Mouse (Mus musculus) kidney, embryonic 15.5 days (tissue): Measurements from ENCODE around the gene Blmh. TPM values are rescaled to one million over a fixed set of nuclear protein-coding genes. Genes with fewer than 3 reads are reported as not detected.

Source experiments
- ATAC-seq: fragments of 200-750 bp; cut with Nextera tagmentation; replicated peaks from 2 replicates; pipeline ENCODE4 v1.8.0; 2017; ENCODE audit warnings: moderate TSS enrichment; ENCODE audit not compliant: low FRiP score
- H3K27ac ChIP-seq: fragments of 300-500 bp; sonication (generic); 2 replicates; pipeline ENCODE4 v1.5.1; 2015; ENCODE audit warnings: mild to moderate bottlenecking, inconsistent platforms
- H3K27me3 ChIP-seq: fragments of 300-500 bp; sonication (generic); 2 replicates; pipeline ENCODE4 v1.6.1; 2015; ENCODE audit warnings: inconsistent platforms
- H3K36me3 ChIP-seq: fragments of 300-500 bp; sonication (generic); 2 replicates; pipeline ENCODE4 v1.6.1; 2015; ENCODE audit warnings: inconsistent platforms
- H3K4me1 ChIP-seq: fragments of 300-500 bp; sonication (generic); 2 replicates; pipeline ENCODE4 v1.6.1; 2015; ENCODE audit warnings: inconsistent platforms
- H3K4me2 ChIP-seq: fragments of 300-500 bp; sonication (generic); 2 replicates; pipeline ENCODE4 v1.6.1; 2015; ENCODE audit warnings: moderate library complexity, mild to moderate bottlenecking, inconsistent platforms
- H3K4me3 ChIP-seq: fragments of 300-500 bp; sonication (generic); replicated peaks from 2 replicates; pipeline ENCODE4 v1.5.1; 2015; ENCODE audit warnings: mild to moderate bottlenecking, inconsistent platforms
- H3K9ac ChIP-seq: fragments of 300-500 bp; sonication (generic); 2 replicates; pipeline ENCODE4 v1.6.1; 2015; ENCODE audit warnings: mild to moderate bottlenecking, inconsistent platforms
- H3K9me3 ChIP-seq: fragments of 300-500 bp; sonication (generic); replicated peaks from 2 replicates; pipeline ENCODE4 v1.6.1; 2016; ENCODE audit warnings: inconsistent platforms
- WGBS: fragments of 180-500 bp; shearing (Covaris S2); methylation state at CpG from one replicate; pipeline ENCODE4 v1.1.7; 2015; ENCODE audit warnings: mixed read lengths; 5-methylcytosine and 5-hydroxymethylcytosine counted together
- polyA plus RNA-seq: library from polyadenylated mRNA; unstranded; fragments of >200 nt; fragmentation: Nextera tagmentation; extraction: Ambion mirVana; gene quantifications from 2 replicates; pipeline ENCODE4 v1.2.1, GENCODE M21; 2015

The Blmh gene
- polyA plus RNA-seq, 1 experiment from 2014 or later = 176 TPM

DNA sequence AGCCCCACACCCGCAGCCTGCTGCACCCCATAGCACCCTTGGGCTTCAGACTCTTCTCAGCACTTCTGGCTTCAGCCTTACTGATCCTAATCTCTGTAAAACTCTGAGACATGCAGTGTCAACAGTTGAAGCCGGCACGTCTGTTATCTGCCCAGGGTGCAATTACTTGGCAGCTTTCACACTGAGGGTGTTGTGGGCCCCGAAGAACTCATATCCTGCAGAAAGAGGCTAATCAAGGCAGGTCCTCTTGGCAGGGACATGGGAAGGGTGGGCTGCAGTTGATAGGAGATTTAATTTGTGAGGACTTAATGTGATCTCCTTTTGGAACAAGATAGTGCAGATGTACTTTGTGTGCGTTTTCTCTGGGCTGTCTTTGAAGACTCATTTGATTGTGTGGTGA, 59.0 kb downstream of the Blmh start:
- 67% methylated on average over 5 of the region's 5 CpGs for WGBS
- no peak overlapping the region for H3K4me2 ChIP-seq
- H3K9me3 ChIP-seq = no peaks in the 10 kb centered on the region
- H3K9ac ChIP-seq = no peak overlapping the region
- H3K36me3 ChIP-seq = peaks cover 86% of the 10 kb centered on the region
- no peak for ATAC-seq
- no peak overlapping the region for H3K4me3 ChIP-seq
- no peak overlapping the region for H3K27ac ChIP-seq
- H3K4me1 ChIP-seq = no peaks in the 10 kb centered on the region
- H3K27me3 ChIP-seq = no peaks in the 10 kb centered on the region

DNA sequence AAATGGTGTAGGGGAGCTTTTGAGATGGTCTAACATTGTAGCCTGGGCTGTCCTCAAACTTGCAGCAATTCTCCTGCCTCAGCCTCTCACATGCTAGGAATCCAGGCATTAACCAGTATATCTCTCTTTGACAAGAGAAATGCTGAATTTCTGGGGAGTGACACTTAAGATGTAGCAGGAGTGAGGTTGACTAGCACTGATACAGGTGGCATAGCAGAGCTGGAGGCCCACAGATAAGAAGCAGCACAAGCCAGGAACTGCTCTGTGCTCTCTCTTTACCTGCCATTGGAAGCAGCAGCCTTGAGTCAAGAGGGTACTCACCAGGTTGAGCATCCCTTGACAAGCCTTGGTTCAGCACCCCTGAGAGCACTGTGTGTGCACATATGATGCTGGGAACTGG, 59.6 kb downstream of the Blmh start:
- Histone ChIP-seq H3K4me3 (no peak overlapping the region), H3K9ac (no peak overlapping the region), H3K27me3 (no peaks in the 10 kb centered on the region), H3K36me3 (peaks cover 85% of the 10 kb centered on the region), H3K27ac (no peak overlapping the region), H3K9me3 (no peaks in the 10 kb centered on the region), H3K4me1 (no peaks in the 10 kb centered on the region), H3K4me2 (no peak overlapping the region)
- no peak for ATAC-seq

DNA sequence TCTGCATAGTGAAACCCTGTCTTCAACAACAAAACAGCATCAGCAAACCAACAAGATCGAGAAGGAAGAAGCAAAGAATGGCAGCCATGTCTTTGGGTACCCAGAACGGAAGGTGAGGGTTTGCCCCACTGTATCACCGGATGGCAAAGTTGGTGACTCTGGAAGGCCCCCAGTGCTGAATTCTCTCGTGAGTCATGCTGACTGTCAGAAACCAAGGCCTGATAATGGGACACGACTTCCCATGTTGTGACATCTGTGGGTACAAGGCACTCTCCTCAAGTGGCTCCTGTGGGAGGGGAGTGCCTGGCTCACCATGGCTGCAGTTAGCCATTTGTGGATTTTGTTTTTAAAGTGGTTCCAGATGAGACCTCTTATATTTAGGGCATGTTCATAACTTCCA, 66.2 kb downstream of the Blmh start:
- Histone ChIP-seq H3K27ac (no peak overlapping the region), H3K36me3 (peaks cover 33% of the 10 kb centered on the region), H3K27me3 (peaks cover 11% of the 10 kb centered on the region), H3K9me3 (no peaks in the 10 kb centered on the region), H3K4me1 (no peaks in the 10 kb centered on the region), H3K4me2 (no peak overlapping the region), H3K9ac (no peak overlapping the region), H3K4me3 (no peak overlapping the region)
- no peak for ATAC-seq
- WGBS = 74% methylated on average over 5 of the region's 5 CpGs

DNA sequence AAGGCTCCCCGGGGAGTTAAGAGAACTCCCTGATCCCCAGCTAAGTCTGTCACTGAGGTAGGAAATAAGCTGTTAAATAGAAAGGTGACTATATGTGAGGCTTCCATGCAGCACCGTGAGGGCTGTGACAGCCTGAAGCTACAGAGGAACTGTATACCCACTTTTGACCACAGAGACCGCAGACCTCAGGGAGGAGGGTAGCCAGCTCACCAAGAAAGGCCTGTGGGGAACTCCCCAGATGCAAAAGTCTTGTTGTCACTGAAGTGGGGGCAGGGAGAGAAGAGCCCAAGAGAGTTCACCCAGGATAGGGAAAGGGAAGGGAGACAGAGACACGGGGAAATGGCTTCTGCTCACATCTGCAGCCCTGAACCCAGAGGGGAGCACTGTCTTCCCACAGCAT, 68.3 kb downstream of the Blmh start:
- peaks cover 25% of the 10 kb centered on the region for H3K27me3 ChIP-seq
- no peak overlapping the region for H3K4me2 ChIP-seq
- WGBS = 50% methylated on average over 4 of the region's 4 CpGs
- ATAC-seq = no peak
- H3K4me1 ChIP-seq = peaks cover 14% of the 10 kb centered on the region
- H3K36me3 ChIP-seq = peaks cover 12% of the 10 kb centered on the region
- H3K9me3 ChIP-seq = no peaks in the 10 kb centered on the region
- H3K4me3 ChIP-seq = no peak overlapping the region
- no peak overlapping the region for H3K27ac ChIP-seq
- H3K9ac ChIP-seq = no peak overlapping the region

DNA sequence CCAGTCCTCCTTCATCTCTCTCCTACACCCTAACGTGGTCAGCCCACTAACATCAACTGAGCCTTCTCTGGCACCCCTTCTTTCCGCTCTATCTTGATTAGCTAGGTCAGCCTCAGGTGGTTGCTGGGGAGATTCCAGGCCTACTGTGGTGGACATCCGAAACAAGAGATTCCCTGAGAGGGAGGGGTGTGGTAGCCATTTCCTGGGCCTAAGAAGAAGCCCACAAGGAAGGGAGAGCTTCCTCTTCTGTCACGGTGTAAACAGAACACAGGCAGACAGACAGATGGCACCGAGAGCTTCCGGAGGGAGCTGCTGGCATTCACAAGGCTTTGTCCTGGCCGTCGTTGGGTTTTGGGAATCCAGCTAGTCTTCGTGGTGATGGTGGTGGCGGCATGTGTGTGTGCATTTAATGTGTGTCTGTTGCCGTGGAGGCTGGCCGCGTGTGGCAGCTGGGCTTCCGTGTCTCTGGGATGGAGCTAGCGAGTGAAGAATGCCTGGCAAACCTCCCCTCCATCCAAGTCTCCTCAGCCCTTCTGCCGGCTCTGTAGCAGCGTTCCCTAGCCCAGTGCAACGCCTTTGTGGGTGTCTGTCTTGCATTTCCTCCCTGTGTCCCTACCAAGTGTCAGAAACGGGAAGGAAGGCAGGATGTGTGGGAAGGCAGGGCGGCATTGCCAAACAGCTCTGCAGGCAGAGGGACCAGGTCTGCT, 71.5 kb downstream of the Blmh start:
- Histone ChIP-seq H3K9me3 (no peaks in the 10 kb centered on the region), H3K27ac (no peak overlapping the region), H3K36me3 (no peaks in the 10 kb centered on the region), H3K4me2 (peak overlapping the region; percentile 14), H3K9ac (no peak overlapping the region), H3K4me1 (peaks cover 30% of the 10 kb centered on the region), H3K27me3 (peaks cover 56% of the 10 kb centered on the region), H3K4me3 (no peak overlapping the region)
- ATAC-seq = no peak
- 62% methylated on average over 20 of the region's 20 CpGs for WGBS

DNA sequence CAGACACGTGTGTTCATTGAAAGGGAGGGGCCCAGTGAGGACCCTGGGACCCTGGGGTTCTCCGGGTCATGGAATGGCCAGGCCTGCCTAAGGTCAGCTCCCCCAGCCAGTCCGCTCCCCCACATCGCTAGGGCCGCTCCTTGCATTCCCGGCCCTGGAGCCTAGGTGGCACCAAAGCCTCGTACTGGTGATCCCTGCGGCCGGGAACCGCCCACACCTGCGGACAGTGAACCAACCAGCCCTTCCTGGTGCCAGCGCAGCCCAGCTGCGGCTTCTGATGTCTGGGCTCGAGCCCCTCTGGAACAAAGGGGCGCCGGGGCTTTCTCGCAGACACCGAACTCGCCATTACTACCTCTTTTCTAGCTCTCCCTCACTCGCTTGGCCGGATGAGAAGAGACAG, 72.7 kb downstream of the Blmh start:
- WGBS = under 1% methylated on average over 21 of the region's 21 CpGs
- H3K9ac ChIP-seq = no peak overlapping the region
- H3K4me2 ChIP-seq = peak overlapping the region; percentile 90
- no peaks in the 10 kb centered on the region for H3K9me3 ChIP-seq
- no peaks in the 10 kb centered on the region for H3K36me3 ChIP-seq
- peaks cover 30% of the 10 kb centered on the region for H3K4me1 ChIP-seq
- no peak overlapping the region for H3K27ac ChIP-seq
- H3K27me3 ChIP-seq = peaks cover 64% of the 10 kb centered on the region
- H3K4me3 ChIP-seq = peak overlapping the region; percentile 53
- peak; percentile 70; the same call in 1 of the 2 replicates for ATAC-seq

DNA sequence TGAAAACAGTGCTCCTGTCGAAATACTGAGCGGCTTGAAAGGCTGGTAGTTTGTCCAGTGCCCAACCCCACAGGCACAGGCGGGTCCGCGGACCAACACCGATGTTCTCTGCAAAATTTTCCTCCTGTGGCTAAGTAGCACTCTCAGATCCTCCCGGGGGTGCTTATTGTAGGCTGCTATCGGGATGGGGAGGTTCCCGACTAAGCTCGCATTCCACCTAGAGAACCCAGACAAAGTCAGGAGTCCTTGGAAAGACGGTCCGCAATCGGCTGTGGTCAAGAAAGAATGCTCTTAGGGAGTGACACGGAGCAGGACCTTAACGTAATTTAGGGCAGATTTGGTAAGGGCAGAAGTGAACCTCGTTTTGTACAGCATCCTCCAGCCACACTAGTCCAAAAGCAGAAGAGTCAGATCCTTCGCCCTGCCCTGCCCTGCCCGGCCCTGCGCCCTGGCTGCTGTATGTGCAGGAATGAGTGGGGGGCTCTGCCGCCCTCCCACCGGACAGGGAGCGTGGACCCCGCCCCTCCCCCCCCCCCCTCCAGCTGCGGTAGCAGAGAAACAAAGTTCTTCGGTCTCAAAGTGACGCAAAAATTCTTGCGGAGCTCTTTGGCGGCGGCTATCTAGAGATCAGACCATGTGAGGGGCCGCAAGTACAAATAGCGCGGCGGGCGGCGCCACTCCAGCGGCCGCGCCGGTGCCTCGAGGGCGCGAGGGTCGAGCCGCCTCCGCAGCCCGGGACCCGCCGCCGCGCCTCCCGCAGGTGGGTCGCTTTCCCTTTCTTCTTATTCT, 73.5 kb downstream of the Blmh start, which contains the start of gene Slc6a4:
TSS of gene Slc6a4 (plus strand) at position 688 of the 789 bp plus-strand sequence.
- H3K4me1 ChIP-seq = peaks cover 30% of the 10 kb centered on the region
- H3K36me3 ChIP-seq = no peaks in the 10 kb centered on the region
- no peak within 1 kb of the TSS for H3K27ac ChIP-seq
- H3K4me2 ChIP-seq = peak within 1 kb of the TSS; percentile 90
- under 1% methylated on average over 51 of the region's 52 CpGs for WGBS
- H3K9ac ChIP-seq = peak within 1 kb of the TSS; percentile 21; the same call in 1 of the 2 replicates
- peaks cover 60% of the 10 kb centered on the region for H3K27me3 ChIP-seq
- H3K4me3 ChIP-seq = peak within 1 kb of the TSS; percentile 53
- ATAC-seq = no peak
- H3K9me3 ChIP-seq = no peaks in the 10 kb centered on the region

DNA sequence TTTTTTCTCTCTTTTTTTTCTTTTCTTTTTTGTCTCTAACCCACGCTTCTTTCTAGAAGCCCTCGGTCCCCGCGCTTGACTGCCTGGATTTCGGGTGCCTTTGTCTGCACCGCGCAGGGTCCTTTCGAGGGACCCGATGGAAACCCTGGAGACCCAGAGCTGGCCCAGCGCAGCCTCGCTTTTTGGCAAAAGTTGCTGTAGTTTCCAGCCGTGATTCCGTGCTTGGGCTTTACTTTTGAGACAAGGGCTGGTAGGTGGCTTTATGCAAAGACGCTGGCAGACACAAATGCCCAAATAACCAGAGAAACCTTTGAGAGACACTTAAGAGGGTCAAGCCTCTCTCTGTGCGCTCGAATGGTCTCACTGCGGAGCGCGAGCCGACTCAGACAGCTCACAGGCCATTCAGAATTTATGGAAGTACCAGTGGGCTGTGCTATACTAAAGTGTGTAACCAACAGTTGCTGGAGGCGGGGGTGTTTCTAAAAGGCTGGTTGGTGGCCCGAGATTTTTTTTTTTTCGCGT, 74.2 kb downstream of the Blmh start:
- no peak for ATAC-seq
- Histone ChIP-seq H3K36me3 (no peaks in the 10 kb centered on the region), H3K4me2 (peak overlapping the region; percentile 90), H3K27me3 (peaks cover 60% of the 10 kb centered on the region), H3K4me3 (peak overlapping the region; percentile 53), H3K9ac (peak overlapping the region; percentile 21; the same call in 1 of the 2 replicates), H3K4me1 (peaks cover 30% of the 10 kb centered on the region), H3K27ac (no peak overlapping the region), H3K9me3 (no peaks in the 10 kb centered on the region)
- WGBS = 5% methylated on average over 24 of the region's 24 CpGs

DNA sequence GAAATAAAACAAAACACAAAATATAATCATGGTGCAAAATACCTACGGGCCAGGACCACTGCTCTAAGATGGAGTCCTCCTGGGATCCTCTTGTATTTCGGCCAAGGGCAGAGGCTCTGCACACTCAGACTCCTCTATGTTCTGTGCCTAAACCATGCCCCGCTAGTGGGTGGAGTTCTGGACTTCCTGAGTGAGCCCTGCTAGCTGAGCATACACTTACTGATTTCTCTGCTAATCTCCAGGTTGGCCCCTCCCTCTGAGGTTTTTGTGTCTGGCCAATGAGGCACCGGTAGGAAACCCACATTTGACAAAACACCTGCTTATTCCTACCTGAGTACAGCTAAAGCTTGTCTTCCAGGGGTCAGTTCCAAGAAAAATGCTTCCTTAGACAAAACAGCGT, 76.1 kb downstream of the Blmh start:
- Histone ChIP-seq H3K9me3 (no peaks in the 10 kb centered on the region), H3K27me3 (peaks cover 58% of the 10 kb centered on the region), H3K9ac (no peak overlapping the region), H3K4me3 (no peak overlapping the region), H3K4me2 (no peak overlapping the region), H3K4me1 (peaks cover 30% of the 10 kb centered on the region), H3K36me3 (no peaks in the 10 kb centered on the region), H3K27ac (no peak overlapping the region)
- 70% methylated on average over 5 of the region's 5 CpGs for WGBS
- no peak for ATAC-seq

DNA sequence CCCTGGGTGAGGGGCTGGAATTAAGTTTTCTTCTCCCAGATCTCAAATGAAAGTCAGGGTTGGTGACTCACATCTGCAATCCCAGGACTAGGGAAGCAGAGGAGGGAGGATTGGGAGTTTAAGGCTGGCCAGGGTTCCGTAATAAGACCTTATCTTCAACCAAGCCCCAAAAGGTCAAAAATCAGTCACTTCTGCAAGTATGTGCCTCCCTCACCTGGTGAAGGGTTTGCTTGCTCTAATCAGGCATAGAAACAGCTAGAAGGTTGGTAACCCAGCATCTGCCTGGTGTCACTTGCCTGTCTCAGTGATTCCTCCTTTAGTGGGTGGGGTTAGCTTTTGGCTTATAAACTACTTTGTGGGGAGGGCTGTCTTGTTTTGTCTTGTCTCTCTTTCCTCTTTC, 77.8 kb downstream of the Blmh start:
- Histone ChIP-seq H3K36me3 (no peaks in the 10 kb centered on the region), H3K4me2 (no peak overlapping the region), H3K9ac (no peak overlapping the region), H3K4me3 (no peak overlapping the region), H3K9me3 (no peaks in the 10 kb centered on the region), H3K27ac (no peak overlapping the region), H3K27me3 (peaks cover 45% of the 10 kb centered on the region), H3K4me1 (peaks cover 22% of the 10 kb centered on the region)
- 57% methylated on average over 1 of the region's 1 CpGs for WGBS
- ATAC-seq = no peak

DNA sequence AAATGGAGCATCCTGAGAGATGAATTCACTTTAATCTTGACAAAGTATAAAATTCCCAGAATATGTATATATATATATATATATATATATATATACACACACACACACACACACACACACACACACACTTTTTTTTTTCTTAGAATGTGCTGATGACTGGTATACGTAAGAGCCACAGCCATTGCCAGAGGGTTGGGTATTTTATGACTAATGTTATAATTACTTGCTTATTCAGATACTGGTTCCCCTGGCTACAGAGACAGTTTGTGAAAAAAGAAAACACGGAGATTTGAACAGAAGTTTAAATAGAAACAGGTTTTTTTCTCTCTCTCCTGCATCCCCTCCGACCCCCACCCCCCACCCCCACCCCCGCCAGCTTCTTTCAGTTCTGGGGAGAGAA, 81.3 kb downstream of the Blmh start:
- WGBS = 64% methylated on average over 4 of the region's 4 CpGs
- Histone ChIP-seq H3K4me3 (no peak overlapping the region), H3K27me3 (peaks cover 14% of the 10 kb centered on the region), H3K27ac (no peak overlapping the region), H3K9ac (no peak overlapping the region), H3K36me3 (no peaks in the 10 kb centered on the region), H3K9me3 (no peaks in the 10 kb centered on the region), H3K4me2 (no peak overlapping the region), H3K4me1 (peaks cover 8% of the 10 kb centered on the region; the same call in 1 of the 2 replicates)
- no peak for ATAC-seq

DNA sequence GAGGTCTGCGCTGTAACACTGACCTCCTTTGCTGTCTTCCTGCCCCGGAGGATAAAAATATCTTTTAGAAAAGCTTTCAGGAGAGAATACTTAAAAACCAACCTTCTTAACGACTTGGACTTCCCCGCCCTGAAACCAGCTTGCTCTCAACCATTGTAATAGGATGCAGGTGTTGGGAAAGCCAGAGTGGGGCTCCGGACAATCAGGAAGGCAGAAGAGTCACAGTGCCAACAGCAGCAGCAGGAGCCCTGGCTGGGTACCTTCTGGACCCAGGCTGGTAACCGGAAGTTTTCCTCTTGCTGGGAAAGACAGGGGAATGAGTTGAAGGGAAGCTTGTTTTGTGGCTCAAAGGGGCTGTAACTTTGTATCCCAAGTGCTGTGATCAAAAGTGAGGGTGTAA, 82.0 kb downstream of the Blmh start:
- H3K4me3 ChIP-seq = no peak overlapping the region
- 36% methylated on average over 6 of the region's 6 CpGs for WGBS
- no peak overlapping the region for H3K9ac ChIP-seq
- no peaks in the 10 kb centered on the region for H3K36me3 ChIP-seq
- peaks cover 8% of the 10 kb centered on the region; the same call in 1 of the 2 replicates for H3K4me1 ChIP-seq
- no peak overlapping the region for H3K4me2 ChIP-seq
- no peak overlapping the region for H3K27ac ChIP-seq
- ATAC-seq = no peak
- H3K9me3 ChIP-seq = no peaks in the 10 kb centered on the region
- H3K27me3 ChIP-seq = peaks cover 8% of the 10 kb centered on the region
